Mouse (Mus musculus): ENCODE data around the gene Vat1l. TPM values are rescaled to one million over a fixed set of nuclear protein-coding genes. Genes with fewer than 3 reads are reported as not detected.

The Vat1l gene
- polyA plus RNA-seq (2014; fragmentation: Nextera tagmentation; extraction: Ambion mirVana): 0.11 and 0.35 TPM in 2 replicates

DNA sequence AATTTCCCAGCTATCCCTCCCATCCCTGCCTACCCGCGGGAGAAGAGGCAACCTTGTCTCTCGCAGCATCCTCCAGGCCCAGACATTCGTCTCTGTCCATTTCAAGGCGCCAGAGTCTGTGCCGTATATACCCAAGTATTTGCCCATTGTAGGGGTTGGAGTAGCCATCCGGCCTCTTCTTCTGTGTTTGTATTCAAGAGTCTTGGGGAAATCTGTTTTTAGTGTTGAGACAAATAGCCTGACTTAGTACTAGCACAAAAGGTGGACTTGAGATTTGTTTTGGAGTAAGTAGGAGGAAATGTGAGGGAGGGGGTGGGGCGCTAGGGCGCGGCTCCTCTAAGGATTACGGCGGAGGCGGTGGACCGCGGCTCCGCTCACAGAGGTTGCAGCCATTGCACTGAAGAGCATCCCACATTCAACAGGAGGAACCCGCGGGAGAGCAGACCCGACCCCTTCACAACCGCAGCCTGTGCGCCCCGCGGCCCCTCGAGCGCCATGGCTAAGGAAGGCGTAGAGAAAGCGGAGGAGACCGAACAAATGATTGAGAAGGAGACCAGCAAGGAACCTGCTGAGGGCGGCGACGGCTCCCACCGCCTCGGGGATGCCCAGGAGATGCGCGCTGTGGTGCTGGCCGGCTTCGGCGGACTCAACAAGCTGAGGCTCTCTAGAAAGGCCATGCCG is at the start of gene Vat1l:
Gene Vat1l (plus strand): TSS at position 392 of the 681 bp plus-strand sequence.
- H3K9me3 ChIP-seq (ENCODE audit: low read depth, low read length): no peaks in the 10 kb centered on the region
- under 1% methylated on average over 39 of the region's 39 CpGs for WGBS
- peaks cover 32% of the 10 kb centered on the region for H3K27me3 ChIP-seq (ENCODE audit: insufficient read depth, low read length)
- H3K27ac ChIP-seq (ENCODE audit: low read depth): no peak within 1 kb of the TSS
- no peak for TF ChIP-seq CTCF (IDR thresholded peaks at IDR 0.05; ENCODE audit: low read depth)
- no peak within 1 kb of the TSS for H3K9ac ChIP-seq
- no peaks in the 10 kb centered on the region for H3K36me3 ChIP-seq (ENCODE audit: insufficient read depth)
- H3K4me2 ChIP-seq: peak within 1 kb of the TSS; percentile 70
- peak; percentile 73 for ATAC-seq (ENCODE audit: insufficient read depth)
- H3K4me1 ChIP-seq (ENCODE audit: insufficient read depth): no peaks in the 10 kb centered on the region
- peak within 1 kb of the TSS; percentile 38 for H3K4me3 ChIP-seq (ENCODE audit: low read depth, low read length)
- peak; percentile 36 for DNase-seq

DNA sequence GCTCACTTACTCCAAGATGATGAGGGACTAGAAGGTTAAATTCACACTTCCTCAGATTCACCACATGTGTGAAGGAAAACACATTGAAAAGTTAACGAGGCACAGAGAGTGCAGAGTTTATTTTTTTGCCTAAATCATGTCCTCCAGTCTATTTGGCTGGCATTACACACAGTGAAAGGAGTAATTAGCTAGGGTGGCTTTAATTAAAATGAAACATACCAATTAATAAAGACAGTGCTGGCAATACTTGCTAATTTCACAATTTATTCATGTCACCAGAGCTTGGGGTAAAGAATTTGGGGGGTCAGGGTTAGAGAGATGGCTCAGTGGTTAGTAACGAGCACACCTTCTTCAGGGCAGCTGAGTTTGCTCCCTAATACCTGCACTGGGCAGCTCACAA is 46.8 kb upstream of the Vat1l start:
- H3K36me3 ChIP-seq (ENCODE audit: insufficient read depth): no peaks in the 10 kb centered on the region
- H3K4me3 ChIP-seq (ENCODE audit: low read depth, low read length): no peak overlapping the region
- 64% methylated on average over 2 of the region's 2 CpGs for WGBS
- H3K9ac ChIP-seq: no peak overlapping the region
- H3K9me3 ChIP-seq (ENCODE audit: low read depth, low read length): no peaks in the 10 kb centered on the region
- no peaks in the 10 kb centered on the region for H3K4me1 ChIP-seq (ENCODE audit: insufficient read depth)
- DNase-seq: no peak
- H3K27ac ChIP-seq (ENCODE audit: low read depth): no peak overlapping the region
- no peak for TF ChIP-seq CTCF (IDR thresholded peaks at IDR 0.05; ENCODE audit: low read depth)
- H3K4me2 ChIP-seq: no peak overlapping the region
- no peaks in the 10 kb centered on the region for H3K27me3 ChIP-seq (ENCODE audit: insufficient read depth, low read length)
- ATAC-seq (ENCODE audit: insufficient read depth): no peak

DNA sequence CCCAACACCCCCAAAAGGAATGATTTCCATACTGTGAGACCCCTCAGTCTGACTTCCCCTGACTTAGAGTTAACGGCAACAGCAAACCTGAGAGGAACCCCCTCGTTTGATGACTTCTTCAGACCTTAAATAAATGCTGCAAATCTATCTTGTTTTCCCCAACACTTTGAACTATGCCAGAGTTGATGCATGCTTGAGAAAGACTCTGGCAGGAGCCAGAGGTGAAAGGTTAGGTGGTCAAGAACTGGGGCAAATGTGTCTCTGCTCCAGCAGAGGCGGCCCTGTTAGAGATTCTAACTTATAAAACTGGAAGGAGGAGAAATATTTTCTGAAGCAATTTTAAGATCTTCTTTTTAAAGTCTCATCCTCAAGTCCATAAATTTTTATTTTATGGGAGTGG is 45.7 kb upstream of the Vat1l start:
- DNase-seq: no peak
- Histone ChIP-seq H3K27ac (ENCODE audit: low read depth) (no peak overlapping the region), H3K4me1 (ENCODE audit: insufficient read depth) (no peaks in the 10 kb centered on the region), H3K4me2 (no peak overlapping the region), H3K4me3 (ENCODE audit: low read depth, low read length) (no peak overlapping the region), H3K9me3 (ENCODE audit: low read depth, low read length) (no peaks in the 10 kb centered on the region), H3K27me3 (ENCODE audit: insufficient read depth, low read length) (no peaks in the 10 kb centered on the region), H3K9ac (no peak overlapping the region), H3K36me3 (ENCODE audit: insufficient read depth) (no peaks in the 10 kb centered on the region)
- no peak for ATAC-seq (ENCODE audit: insufficient read depth)
- WGBS: 67% methylated on average over 3 of the region's 3 CpGs
- no peak for TF ChIP-seq CTCF (IDR thresholded peaks at IDR 0.05; ENCODE audit: low read depth)

DNA sequence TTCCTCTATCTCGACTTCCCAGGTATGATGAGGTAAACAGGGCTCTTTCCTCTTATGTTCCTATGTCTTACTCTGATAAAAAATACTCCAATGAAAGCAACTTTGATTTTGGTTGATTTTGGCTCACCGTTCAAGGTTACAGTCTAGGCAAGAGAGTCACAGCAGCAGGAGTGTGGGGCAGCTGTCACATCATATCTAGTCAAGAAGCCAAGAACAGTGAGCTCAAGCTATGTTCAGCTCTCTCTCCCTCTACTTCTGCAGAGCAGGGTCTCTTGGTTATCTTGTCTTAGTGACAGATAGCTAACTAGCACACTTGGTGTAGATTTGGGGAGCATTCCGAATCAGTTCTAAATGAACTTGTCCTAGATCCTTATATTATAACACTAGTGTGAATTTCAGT is 41.5 kb upstream of the Vat1l start:
- Histone ChIP-seq H3K4me3 (ENCODE audit: low read depth, low read length) (no peak overlapping the region), H3K4me2 (no peak overlapping the region), H3K27me3 (ENCODE audit: insufficient read depth, low read length) (no peaks in the 10 kb centered on the region), H3K27ac (ENCODE audit: low read depth) (no peak overlapping the region), H3K9me3 (ENCODE audit: low read depth, low read length) (no peaks in the 10 kb centered on the region), H3K9ac (no peak overlapping the region), H3K36me3 (ENCODE audit: insufficient read depth) (no peaks in the 10 kb centered on the region), H3K4me1 (ENCODE audit: insufficient read depth) (no peaks in the 10 kb centered on the region)
- ATAC-seq (ENCODE audit: insufficient read depth) (no peak), DNase-seq (no peak)
- 74% methylated on average over 3 of the region's 3 CpGs for WGBS
- TF ChIP-seq CTCF (IDR thresholded peaks at IDR 0.05; ENCODE audit: low read depth): no peak

DNA sequence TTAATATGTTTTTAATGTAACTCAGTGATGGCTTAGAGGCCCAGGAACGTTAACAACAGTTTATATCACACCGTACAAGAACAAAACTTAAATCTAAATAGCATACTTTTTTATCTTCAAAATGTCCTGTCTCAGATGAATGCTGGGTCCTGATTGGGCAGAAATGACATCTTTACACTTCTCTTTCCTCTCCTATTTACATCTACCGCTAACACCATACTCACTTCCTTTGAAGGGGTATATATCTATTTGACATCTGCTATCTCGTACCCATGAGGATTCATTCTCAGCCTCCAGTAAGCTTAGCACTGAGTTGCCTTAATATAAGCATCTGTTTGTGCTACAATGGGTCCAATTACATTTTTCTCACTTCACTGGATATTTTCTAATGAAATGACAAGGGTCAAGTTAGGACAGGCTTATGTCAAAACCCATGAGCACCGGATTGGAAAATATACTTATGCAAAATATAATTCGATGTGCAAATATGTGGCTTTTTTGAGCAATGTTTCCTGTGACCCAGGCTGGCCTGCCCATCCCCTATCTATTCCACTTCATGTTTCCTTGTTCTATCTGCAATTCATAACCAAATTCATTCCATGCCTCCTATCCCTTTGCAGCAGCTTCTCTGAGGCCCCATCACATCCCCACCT is 40.8 kb upstream of the Vat1l start:
- no peak overlapping the region for H3K4me2 ChIP-seq
- no peak for ATAC-seq (ENCODE audit: insufficient read depth)

DNA sequence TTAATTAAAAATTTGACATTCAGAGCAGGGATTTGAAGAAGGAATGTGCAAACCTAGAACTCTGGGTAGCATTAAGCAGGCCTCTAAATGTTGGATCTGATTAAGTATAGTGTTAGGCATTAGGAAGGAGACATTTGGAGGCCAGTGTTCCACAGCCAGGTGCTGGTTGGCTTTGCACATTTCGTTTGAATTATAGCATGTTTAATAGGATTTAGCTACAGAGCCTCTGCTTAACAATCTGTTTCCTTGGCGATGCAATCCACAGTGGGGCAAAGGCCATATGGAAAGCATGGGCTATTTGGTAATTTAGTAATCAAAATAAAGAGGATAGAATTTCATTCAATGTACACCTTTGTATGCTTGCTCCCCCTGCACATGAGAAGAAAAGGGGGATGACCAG is 39.7 kb upstream of the Vat1l start:
- no peak overlapping the region for H3K27ac ChIP-seq (ENCODE audit: low read depth)
- no peak overlapping the region for H3K4me3 ChIP-seq (ENCODE audit: low read depth, low read length)
- H3K9ac ChIP-seq: no peak overlapping the region
- H3K9me3 ChIP-seq (ENCODE audit: low read depth, low read length): no peaks in the 10 kb centered on the region
- no peaks in the 10 kb centered on the region for H3K4me1 ChIP-seq (ENCODE audit: insufficient read depth)
- H3K36me3 ChIP-seq (ENCODE audit: insufficient read depth): no peaks in the 10 kb centered on the region
- ATAC-seq (ENCODE audit: insufficient read depth) (no peak), DNase-seq (no peak)
- no peak overlapping the region for H3K4me2 ChIP-seq
- WGBS: 73% methylated on average over 2 of the region's 2 CpGs
- no peaks in the 10 kb centered on the region for H3K27me3 ChIP-seq (ENCODE audit: insufficient read depth, low read length)
- no peak for TF ChIP-seq CTCF (IDR thresholded peaks at IDR 0.05; ENCODE audit: low read depth)

More for the DNA sequence above, 40.8 kb upstream of the Vat1l start:
- 64% methylated on average over 6 of the region's 6 CpGs for WGBS
- H3K4me3 ChIP-seq (ENCODE audit: low read depth, low read length): no peak overlapping the region
- no peaks in the 10 kb centered on the region for H3K9me3 ChIP-seq (ENCODE audit: low read depth, low read length)
- no peak for DNase-seq
- TF ChIP-seq CTCF (IDR thresholded peaks at IDR 0.05; ENCODE audit: low read depth): no peak
- no peaks in the 10 kb centered on the region for H3K4me1 ChIP-seq (ENCODE audit: insufficient read depth)
- H3K36me3 ChIP-seq (ENCODE audit: insufficient read depth): no peaks in the 10 kb centered on the region
- no peaks in the 10 kb centered on the region for H3K27me3 ChIP-seq (ENCODE audit: insufficient read depth, low read length)
- no peak overlapping the region for H3K9ac ChIP-seq
- no peak overlapping the region for H3K27ac ChIP-seq (ENCODE audit: low read depth)

DNA sequence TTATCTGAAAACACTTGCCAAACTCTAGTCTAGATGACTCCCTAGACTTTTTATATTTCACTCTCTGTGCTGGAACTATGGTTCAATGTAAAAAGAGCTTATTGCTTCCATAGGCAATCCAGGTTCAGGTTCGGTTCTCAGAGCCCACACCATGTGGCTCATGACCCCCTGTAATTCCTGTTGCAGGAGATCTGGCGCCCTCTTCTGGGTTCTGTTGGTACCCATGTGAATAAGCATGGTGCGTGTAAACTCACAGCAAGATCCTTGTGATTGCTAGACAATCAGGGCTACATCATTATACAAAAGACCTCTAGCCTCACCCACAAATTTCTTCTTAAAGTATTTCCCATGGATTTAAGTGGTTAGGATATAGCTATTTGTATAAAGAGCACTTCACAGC is 28.7 kb upstream of the Vat1l start:
- Histone ChIP-seq H3K9me3 (ENCODE audit: low read depth, low read length) (no peaks in the 10 kb centered on the region), H3K27me3 (ENCODE audit: insufficient read depth, low read length) (no peaks in the 10 kb centered on the region), H3K27ac (ENCODE audit: low read depth) (no peak overlapping the region), H3K4me1 (ENCODE audit: insufficient read depth) (no peaks in the 10 kb centered on the region), H3K36me3 (ENCODE audit: insufficient read depth) (no peaks in the 10 kb centered on the region), H3K4me3 (ENCODE audit: low read depth, low read length) (no peak overlapping the region), H3K4me2 (no peak overlapping the region), H3K9ac (no peak overlapping the region)
- ATAC-seq (ENCODE audit: insufficient read depth): no peak
- WGBS: 61% methylated on average over 3 of the region's 3 CpGs
- TF ChIP-seq CTCF (IDR thresholded peaks at IDR 0.05; ENCODE audit: low read depth): no peak
- DNase-seq: no peak

Data from lung, embryonic 14.5 days (tissue).